Mouse (Mus musculus) ZHBTc4 (cell line): ENCODE measurements around the gene Gng8.

Experiments
- DNase-seq: peaks from one replicate; pipeline ENCODE4 v3.0.0-alpha.2; 2011; ENCODE audit warnings: low read depth, low spot score

The Gng8 gene

DNA sequence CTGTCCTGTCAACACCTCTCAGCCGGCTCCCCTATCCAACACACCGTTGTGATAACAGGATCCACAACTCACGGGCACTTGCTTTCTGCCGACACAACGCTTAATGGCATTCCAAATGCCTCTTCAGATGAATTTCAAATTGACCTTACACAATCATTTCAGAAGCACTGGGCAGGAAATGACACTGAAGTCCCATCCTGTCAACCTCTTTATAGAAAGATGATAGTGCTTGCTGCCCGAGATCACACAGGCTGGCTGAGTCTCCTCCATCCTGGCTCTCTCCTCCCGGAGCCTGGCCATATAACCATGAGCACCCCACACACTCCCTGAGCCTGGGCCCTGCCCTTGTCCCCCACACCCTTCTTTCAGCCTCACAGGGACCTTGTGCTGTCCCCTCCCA, 16.3 kb downstream of the Gng8 start:
- no peak for DNase-seq

DNA sequence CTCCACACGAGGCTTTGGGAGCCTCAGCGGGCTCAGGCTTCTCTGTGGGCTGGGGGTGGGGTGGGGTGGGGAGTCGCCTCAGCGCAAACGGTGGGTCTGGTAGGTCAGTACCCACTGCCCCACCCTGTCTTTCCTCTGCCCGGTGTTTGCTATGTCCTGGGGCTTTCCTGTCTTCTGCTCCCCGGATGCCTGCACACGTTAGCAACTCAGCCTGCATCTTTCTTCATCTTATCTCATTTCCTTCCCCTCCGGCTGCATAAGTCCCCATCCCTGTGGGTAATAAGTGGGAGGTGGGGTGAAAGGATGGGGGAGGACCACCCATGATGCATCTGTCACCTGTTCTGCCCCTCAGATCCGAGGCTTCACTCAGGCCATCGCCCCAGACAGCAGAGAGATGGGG, 16.8 kb downstream of the Gng8 start:
- DNase-seq: no peak

DNA sequence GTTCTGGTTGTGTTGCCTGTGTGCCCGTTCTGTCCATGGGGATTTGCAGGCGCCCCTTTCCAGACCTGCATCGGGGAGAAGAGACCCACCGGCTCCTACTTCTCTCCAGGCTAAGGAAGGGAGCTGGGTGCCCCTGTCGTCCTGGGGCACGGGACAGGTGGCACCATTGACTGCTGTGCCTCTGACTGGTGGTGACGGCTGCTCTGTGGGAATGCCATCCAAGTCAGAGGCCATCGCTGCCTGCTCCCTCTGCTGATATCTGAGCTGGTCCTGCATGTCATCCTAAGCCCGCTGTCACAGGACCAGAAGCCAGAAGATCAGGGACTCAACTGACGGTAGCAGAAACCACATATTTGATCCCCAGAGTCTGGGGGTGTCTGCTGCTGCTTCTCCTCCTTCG, 17.3 kb downstream of the Gng8 start:
- DNase-seq: no peak

DNA sequence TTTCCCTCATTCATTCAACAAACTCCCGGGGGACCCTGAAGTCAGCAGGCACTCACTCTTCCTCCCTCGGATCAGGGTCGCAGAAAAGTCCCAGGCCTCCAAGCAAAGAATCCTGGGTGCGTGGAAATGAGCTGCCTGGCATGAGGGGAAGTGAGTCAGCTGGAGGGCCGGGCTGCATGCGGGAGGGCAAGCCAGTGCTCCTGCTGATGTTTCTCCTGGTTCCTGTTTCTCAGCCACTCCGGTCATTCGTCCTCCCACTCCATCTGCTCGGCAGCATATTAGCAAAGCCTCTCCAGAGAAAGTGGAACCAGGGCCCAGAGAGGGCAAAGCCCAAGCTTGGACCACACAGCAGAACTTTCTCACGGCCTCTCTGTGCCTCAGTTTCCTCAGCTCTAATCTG, 18.3 kb downstream of the Gng8 start:
- DNase-seq: no peak

DNA sequence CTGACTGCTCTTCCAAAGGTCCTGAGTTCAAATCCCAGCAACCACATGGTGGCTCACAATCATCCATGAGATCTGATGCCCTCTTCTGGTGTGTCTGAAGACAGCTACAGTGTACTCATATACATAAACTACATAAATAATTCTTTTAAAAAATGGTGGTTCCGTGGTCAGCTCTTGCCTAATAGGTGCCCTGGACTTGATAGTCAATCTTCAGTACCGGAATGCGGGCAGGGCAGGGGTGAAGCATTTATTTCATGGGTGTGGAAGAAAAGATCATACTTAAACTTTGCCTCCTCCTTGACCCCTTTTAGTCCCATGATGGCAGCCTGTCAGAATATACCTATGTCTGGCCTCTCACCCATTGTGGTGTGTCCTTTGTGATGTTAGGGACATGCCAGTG, 20.3 kb downstream of the Gng8 start:
- DNase-seq: no peak

DNA sequence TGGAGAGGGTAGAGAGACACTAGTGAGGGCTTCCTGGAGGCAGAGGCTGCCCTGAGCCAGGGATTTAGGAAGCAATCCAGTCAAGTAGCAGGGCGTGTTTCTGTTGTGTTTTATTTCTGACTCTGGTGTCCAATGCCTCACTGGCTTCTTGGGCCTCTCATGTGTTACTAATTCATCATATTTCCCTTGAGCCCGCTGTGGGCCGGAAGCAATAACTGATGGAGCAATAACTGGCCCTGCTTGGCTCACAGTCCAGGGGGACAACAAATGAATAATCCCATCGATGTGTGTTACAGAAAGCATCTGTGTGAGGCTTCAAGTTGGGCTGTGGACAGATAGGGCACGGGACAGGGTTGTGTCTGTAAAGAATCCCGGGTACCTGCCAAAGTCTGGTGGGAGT, 20.8 kb downstream of the Gng8 start:
- no peak for DNase-seq

DNA sequence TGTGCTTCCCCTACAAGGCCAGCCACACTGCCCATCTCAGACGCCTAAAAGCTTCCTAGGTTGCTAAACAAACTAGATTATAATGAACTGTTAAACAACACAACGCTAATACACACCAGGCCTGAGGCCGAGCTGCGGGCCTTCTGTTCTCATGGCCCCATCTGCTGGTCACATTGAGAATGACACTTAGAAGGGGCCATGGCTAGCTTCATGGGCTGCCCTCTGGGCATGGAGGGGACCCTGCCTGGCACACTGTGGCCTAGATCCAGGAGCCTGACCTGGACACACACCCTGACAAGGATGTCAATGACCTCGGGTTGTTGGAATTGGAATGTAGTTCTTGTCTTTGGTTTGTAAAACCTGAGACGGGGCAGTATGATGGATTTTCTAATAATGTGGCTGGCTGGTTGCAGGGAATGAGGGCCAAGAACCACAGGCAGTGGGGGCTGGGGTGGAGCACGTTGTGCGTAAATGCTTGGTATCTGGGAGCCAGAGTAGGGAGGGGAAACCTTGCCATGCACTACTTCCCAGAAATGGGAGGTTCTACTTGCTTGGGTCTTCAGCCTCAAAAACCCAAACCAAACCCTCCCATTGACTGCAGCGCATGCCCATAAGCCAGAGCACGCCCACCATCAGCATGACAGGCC, 22.3 kb downstream of the Gng8 start:
- peak; percentile 74 for DNase-seq

DNA sequence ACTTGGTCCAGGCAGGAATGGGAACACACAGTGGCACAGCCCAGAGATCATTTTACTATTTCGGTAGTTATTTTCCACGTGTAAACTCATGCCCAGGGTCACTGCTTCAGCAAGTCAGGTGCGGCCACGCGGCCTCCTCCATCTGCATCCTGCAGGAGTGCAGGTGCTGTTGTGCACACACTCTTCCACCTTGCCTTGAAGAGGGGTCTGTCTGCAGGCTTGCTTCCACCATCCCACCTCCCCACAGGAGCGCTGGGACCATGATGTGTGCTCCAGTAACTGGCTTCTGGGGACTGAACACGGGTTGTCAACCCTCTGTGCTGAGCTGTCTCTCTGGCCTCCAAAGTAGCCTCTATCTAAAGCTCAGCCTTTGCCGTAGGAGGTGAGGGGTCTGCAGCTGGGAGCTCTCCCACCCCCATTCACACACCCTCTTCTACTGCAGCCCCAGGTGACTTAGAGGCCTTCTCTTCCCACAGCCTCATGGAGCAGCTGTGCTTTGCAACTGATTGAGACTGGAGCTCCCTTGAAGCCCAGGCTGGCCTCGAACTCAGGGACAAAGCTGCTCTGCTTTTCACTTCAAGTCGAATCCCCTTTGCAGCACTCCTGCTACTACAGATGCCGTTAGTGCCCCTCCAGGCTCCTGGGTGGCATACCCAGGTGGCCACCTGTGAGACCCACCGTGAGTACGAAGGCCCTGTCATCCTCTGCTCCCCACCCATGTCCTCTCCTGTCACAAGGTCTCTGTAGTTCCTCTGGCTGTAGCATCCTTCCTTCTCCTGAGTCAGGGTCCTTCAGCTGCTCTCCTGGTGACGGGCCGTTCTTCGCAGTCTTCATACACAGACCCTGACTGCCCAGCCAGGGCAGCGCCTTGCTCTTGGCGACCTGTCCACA, 23.1 kb downstream of the Gng8 start:
- DNase-seq: no peak

DNA sequence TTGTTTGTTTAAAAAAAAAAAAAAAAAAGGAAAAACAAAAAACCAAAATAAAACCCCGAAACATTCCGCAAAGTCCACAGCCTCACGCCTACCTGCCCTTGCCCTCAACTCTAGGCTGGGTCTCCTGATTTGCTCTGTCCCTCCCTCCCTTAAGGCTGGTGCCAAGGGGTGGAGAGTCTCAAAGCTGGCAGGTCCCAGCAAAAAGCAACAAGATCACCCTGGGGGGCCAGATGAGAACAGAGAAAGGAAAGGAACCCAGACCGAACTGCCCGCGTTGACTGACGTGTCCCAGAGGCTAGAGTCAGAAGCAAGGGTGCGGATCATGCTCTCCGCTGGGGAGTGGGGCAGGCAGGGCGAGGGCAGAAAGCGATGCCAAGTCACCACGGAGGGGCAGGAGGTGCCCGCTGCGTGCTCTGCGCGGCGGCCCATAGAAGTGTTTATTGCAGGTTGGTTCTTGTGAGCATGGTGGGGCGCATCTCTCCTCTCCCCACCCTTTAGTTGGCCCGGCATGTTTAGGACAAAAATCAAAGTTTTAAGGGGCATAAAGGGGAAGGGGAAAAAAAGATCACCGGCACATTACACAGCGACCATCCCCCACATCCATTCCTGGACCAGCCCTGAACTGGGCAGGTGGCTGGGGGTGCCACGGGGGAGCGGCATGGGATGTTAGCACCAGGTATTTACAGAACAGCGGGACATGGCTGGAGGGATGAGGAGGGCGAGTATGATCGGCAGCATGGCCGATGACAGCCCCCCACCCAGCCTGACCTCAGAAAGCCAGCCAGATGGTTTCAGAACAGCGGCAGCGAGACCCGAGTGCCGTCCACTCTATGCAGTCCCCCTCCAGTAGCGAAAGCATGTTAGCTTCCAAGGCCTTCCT, 24.1 kb downstream of the Gng8 start:
- no peak for DNase-seq

DNA sequence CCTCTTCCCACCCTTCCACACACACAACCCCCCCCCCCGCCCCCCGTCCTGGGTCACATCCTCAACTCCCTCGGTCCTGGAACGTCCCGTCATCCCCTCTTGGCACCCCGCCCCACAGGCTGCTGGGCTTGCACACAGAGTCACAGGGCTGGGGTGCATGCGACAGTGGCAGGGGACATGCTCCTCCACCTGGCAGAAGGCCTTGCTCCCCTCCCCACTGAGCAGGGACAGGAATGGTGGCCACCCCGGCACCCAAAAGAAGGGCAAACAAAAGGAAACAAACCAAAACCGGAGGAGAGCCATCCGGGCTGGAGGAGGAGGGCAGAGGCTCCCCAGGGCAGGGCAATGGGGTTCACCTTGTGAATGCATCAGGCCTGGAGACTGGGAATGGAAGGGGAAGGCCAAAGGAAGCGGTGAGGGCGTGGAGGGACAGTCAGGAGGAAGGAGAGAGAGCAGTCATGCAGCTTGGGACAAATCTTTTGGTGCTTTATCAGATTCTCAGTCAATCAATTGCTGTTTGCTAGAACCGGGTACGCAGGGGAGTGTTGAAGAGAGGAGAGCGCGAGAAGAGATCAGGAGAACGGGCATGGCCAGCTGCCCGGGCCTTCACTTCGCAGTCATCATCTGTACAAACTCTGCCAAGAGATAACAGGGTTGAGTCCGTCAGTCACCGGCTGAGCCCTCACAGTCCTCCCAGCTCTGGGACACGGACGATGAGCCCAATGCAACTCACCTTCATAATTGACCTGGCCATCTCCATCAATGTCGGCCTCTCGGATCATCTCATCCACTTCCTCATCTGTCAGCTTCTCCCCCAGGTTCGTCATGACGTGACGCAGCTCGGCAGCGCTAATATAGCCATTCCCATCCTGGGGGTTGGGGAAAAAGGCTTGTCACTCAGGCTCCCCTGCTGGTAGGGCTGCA, 25.0 kb downstream of the Gng8 start:
- DNase-seq: no peak

DNA sequence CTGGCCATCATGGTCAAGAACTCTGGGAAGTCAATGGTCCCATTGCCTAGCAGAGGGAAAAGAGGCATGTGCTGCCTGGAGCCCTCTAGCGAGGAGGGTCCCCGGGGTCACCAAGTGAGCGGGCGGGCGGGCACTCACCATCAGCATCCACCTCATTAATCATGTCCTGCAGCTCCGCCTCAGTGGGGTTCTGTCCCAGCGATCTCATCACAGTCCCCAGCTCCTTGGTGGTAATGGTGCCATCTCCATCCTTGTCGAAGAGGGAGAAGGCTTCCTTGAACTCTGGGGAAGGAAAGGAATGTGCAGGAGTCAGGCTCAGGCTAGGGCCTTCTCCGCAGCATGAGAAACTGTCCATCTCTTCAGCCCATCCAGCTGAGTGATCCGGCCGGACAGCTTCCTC, 25.9 kb downstream of the Gng8 start:
- no peak for DNase-seq

DNA sequence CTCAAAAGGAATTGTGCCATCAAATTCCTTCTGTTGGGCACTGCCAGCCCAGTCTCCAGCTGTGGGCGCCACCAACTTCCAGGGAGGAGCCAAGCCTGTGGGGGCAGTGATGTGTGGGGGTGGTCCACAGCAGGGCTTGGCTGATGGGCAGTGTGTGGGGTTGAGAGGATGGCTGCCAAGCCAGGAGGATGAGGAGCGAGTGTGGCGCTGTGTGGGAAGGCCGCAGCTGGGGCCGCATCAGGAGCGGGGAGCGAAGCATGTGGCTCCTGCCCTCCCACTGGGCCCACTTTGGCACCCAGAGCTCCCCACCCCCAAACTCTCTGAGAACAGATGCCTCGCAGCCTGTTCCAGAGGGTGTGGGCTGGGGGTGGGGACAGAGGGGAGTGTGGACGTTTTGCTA, 26.4 kb downstream of the Gng8 start:
- no peak for DNase-seq

DNA sequence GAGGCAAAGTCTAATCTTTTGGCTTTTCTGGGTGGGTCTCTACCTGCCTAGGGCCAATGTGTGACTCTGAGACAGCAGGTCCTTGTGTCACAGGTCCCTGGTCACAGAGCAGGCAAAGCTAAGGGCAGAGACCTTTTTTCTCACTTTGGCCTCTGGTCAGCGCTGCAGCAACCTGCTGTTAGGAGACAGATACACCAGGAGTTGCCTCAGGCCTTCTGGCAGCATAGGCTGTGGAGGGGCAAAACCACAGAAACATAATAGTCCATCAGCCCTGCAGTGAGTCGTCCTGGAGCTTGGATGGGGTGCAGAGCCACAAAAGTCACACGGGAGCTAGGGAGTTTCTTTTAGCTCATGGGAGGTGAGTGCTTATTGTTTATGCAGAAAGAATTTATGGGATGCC, 27.1 kb downstream of the Gng8 start:
- DNase-seq: no peak

DNA sequence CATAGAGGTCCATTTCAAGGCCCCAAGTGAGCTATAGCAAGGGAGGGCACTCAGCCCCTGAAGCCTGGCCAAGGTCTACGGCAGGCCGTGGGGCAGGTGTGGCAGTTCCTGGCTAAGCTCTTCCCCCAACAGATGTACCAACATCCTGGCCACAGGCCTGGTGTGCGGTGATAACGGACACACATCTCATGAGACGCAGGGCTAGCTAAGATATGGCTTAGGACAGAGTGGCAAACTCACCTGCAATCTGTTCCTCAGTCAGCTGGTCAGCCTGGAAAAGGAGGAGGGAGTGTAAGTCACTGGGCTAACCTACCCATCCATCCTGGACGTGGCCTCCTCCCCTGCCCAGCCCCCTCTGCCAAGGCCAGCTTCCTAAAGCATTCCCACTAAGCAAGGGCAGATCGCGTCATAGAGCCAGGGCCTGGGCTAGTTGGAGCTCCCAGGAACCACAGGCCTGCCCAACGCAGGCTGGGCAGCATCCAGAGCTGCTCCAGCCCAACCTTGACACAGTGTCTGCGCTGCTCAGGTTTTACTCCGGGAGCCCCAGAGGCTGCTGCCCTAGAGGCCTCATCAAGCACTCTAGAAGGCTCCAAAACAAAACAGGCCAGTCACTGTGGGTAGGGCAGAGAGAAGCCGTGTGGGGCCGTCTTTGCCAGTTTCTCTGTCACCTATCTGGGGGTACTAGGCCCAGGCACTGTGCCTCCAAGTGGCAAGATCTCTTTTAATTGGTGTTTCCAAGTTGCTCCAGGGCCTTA, 28.0 kb downstream of the Gng8 start:
- DNase-seq: no peak

DNA sequence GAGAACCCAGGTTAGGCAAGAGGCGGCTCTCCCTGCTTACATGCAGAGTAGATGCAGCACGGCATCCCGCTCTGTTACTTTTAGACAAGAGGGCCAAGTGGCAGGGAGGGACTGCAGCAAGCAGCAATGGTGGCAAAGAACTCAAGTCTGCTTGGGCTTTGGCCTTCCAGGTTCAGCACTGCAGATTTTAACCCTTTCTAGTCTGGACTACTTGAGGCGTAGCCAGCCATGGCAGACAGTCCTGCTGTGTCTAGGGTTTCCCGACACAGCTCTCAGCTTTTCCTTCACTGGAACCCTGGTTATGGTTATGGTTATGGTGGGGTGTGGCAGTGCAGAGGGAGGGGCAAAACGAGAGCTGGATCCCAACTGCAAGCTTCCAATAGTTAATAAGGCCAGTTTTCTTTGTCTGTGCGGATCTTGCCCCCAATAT, 28.6 kb downstream of the Gng8 start:
- no peak for DNase-seq

DNA sequence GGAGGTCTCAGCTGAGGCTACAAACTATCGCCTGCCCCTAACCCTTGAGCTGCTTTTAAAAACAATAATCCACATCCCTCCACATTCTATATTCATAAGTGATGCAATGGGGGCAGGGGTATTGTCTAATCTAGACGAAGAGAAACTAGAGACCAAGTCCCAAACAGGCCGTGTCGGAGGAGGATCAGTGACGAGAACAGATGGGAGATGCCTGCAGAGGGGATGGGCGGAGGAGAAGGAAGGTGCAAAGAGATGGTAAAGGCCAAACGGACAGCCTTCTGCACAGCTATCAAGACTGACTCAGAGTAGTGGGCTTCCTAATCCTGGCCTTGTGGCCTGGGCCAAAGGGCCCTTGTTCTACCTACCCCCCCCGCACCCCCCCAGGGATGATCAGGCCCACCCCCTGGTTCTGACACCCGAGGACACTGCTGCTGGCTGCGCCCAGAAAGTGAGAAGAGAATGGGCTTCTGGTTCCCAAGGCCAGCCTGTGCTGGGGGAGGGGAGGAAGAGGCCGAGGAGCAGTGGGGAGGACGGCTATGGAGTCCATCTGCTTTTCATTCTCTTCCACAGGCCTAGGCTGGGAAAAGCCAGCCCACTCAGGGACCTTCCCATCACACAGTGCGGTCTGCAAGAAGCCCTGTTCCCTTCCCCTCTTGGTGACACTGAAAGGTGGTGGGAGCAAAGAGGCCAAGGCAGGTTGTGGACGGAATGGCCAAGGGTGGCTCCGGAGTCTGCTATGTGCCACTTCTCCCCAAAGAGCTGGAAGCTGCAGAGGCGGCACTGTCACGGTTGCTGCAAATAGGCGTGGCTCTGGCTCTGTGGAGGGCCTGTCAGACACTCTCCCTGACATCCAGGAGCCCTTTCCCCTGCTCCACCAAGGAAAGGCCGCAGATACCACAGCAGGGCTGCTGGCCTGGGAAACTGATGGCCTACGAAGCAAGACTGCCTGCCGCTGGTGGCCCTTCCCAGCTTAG, 29.5 kb downstream of the Gng8 start:
- DNase-seq: no peak

DNA sequence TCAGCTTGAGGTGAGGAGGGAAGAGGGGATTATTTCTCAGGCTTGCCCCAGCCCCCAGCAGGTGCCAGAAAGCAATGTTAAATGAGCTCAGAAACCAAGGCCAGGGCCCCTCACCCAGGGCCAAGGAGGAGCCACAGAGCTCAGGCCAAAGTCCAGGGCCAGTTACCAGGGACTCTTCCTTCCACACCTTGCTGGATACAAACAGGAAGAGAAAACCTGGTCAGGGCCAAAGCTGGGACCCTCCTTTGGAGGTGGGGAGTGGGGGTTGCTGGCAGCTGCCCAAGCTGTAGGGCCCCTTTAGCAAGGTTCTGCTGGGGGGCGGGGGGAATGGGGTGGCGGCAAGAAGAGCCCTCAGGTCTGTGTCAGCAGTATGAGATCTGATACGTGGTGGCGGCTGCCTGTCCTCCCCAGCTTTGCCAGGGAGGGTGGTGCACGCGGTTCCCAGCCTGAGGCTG, 30.3 kb downstream of the Gng8 start:
- DNase-seq: no peak

DNA sequence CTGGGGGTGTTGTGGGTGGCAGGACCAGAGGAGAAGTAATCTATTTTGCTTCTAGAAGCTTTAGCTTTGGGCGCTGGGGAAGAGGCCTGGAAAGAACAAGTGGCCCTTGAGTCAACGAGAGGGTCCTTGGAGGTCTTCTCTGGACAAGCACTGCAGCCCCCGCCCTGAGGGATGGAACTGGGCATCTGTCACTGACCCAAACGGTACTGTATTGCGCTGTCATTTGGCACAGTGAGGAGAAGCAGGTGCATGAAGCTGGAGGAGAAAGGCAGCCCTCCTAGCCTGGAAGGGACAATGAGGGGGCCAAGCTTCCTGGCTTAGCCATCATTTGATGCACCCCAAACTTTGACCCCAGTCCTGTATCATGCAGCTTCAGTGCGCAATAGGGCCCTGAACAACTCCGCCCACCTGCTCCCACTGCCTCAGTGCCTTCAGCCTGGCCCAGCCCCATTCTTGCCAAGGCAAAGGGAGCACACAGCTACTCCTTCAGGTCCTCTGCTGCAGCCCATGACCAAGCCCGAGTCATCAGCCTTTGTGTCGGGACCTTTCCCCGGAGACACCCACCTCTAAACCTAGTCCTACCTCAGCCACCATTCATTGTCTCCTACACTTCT, 30.9 kb downstream of the Gng8 start:
- no peak for DNase-seq
